Mouse (Mus musculus): ENCODE results near the gene Ap5b1.

DNA sequence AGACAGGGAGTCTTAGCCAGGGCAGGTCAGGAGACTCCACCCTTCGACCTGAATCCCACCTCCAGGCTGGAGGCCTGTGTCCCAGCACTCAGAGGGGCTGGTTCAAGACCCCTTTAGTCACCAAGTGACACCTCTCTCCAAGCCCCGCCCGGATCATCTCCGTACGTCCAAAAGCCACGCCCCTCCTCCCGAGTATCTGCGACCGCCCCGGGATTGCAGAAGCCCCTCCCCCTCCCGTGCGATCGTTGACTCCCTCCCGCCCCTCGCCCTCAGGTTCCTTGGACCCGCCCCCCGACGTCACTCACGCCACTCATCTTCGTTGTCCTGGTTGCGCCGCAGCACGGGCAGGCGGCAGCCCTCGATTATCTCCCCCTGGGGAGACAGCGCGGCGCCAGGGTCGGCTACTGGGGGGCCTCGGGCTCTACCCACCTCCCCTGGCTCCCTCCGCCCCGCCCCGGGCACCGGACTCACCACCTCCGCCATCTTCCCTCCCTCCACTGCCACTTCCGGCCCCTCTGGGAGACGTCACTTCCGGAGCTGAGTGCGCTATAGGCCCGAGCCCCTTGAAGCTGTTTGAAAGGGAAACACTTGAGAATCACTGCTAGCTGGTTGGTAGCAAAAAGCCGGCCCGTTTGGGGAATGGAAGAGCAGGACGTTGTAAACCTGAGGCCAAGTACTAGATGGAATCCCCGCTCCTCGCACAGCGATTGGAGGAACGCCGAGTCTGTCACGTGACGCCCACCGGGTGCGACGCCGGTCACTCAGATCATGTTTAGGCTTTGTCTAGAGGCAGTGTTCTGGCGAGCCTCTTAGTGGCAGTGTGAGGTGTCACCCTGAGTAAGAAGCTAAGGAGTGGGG lies 42.0 kb downstream of the Ap5b1 start, which contains the start of gene Kat5:
- no peak for TF ChIP-seq EP300 (optimal IDR thresholded peaks at IDR 0.05)
- TF ChIP-seq CTCF (IDR thresholded peaks at IDR 0.05; ENCODE audit: low read depth), result peak; percentile 37; the same call in 1 of the 2 replicates
